Mouse (Mus musculus): ENCODE results near the gene Cdipt. TPM values are rescaled to one million over a fixed set of nuclear protein-coding genes. Genes with fewer than 3 reads are reported as not detected.

The Cdipt gene
- total and polyA plus RNA-seq, 2 experiments from 2014 or later, result 146 to 240 TPM

GRCm38 (mm10) chr7:126946530-126946929 is 29.2 kb upstream of the Cdipt start:
- WGBS, result 33% methylated on average over 3 of the region's 3 CpGs
- ATAC-seq, result no peak
- peaks cover 10% of the 10 kb centered on the region for H3K36me3 ChIP-seq (ENCODE audit: insufficient read depth, low read length)
- no peaks in the 10 kb centered on the region for H3K27me3 ChIP-seq (ENCODE audit: insufficient read depth, low read length)
- peaks cover 8% of the 10 kb centered on the region for H3K4me1 ChIP-seq (ENCODE audit: insufficient read depth, low read length)
- H3K27ac ChIP-seq, result no peak overlapping the region
- H3K9ac ChIP-seq (replicated peaks; ENCODE audit: low read length), result no peak overlapping the region
- peak; percentile 75 for TF ChIP-seq CTCF (IDR thresholded peaks at IDR 0.05; ENCODE audit: low read depth)
- no peak overlapping the region for H3K4me3 ChIP-seq (ENCODE audit: low read length)
- H3K9me3 ChIP-seq (ENCODE audit: low read length), result no peaks in the 10 kb centered on the region
- DNase-seq (ENCODE audit: low spot score), result peak; percentile 58
- H3K4me2 ChIP-seq (ENCODE audit: low read depth, low read length), result no peak overlapping the region

- Histone ChIP-seq H3K27me3 (ENCODE audit: insufficient read depth, low read length) (no peaks in the 10 kb centered on the region), H3K4me2 (ENCODE audit: low read depth, low read length) (peak overlapping the region; percentile 88), H3K9ac (replicated peaks; ENCODE audit: low read length) (peak overlapping the region; percentile 56), H3K4me3 (ENCODE audit: low read length) (peak overlapping the region; percentile 52), H3K36me3 (ENCODE audit: insufficient read depth, low read length) (peaks cover 4% of the 10 kb centered on the region), H3K9me3 (ENCODE audit: low read length) (no peaks in the 10 kb centered on the region), H3K4me1 (ENCODE audit: insufficient read depth, low read length) (peaks cover 14% of the 10 kb centered on the region), H3K27ac (peak overlapping the region; percentile 87)
- 78% methylated on average over 10 of the region's 10 CpGs for WGBS
- ATAC-seq, result no peak
- no peak for DNase-seq (ENCODE audit: low spot score)
- no peak for TF ChIP-seq CTCF (IDR thresholded peaks at IDR 0.05; ENCODE audit: low read depth)
These were observed 27.1 kb upstream of the Cdipt start for GRCm38 (mm10) chr7:126948626-126949025.

GRCm38 (mm10) chr7:126949403-126949792 is 26.3 kb upstream of the Cdipt start, which contains the start of gene Asphd1:
Asphd1 (minus strand) TSS chr7:126949582.
- peak; percentile 78 for DNase-seq (ENCODE audit: low spot score)
- H3K4me1 ChIP-seq (ENCODE audit: insufficient read depth, low read length), result peaks cover 14% of the 10 kb centered on the region
- ATAC-seq, result peak; percentile 72

GRCm38 (mm10) chr7:126949793-126950646 is 25.7 kb upstream of the Cdipt start, which contains the start of gene Sez6l2:
Sez6l2 (plus strand) TSS chr7:126950563.
- Histone ChIP-seq H3K27me3 (ENCODE audit: insufficient read depth, low read length) (no peaks in the 10 kb centered on the region), H3K4me2 (ENCODE audit: low read depth, low read length) (peak within 1 kb of the TSS; percentile 88), H3K9me3 (ENCODE audit: low read length) (no peaks in the 10 kb centered on the region), H3K4me1 (ENCODE audit: insufficient read depth, low read length) (peaks cover 14% of the 10 kb centered on the region), H3K4me3 (ENCODE audit: low read length) (peak within 1 kb of the TSS; percentile 52), H3K36me3 (ENCODE audit: insufficient read depth, low read length) (peaks cover 3% of the 10 kb centered on the region), H3K9ac (replicated peaks; ENCODE audit: low read length) (peak within 1 kb of the TSS; percentile 56), H3K27ac (peak within 1 kb of the TSS; percentile 87)
- peak; percentile 90 for ATAC-seq
- no peak for TF ChIP-seq CTCF (IDR thresholded peaks at IDR 0.05; ENCODE audit: low read depth)
- under 1% methylated on average over 42 of the region's 42 CpGs for WGBS
- peak; percentile 92 for DNase-seq (ENCODE audit: low spot score)

More at GRCm38 (mm10) chr7:126949403-126949792, 26.3 kb upstream of the Cdipt start, which contains the start of gene Asphd1:
- Histone ChIP-seq H3K9me3 (ENCODE audit: low read length) (no peaks in the 10 kb centered on the region), H3K4me3 (ENCODE audit: low read length) (peak within 1 kb of the TSS; percentile 52), H3K9ac (replicated peaks; ENCODE audit: low read length) (peak within 1 kb of the TSS; percentile 56), H3K4me2 (ENCODE audit: low read depth, low read length) (peak within 1 kb of the TSS; percentile 88), H3K36me3 (ENCODE audit: insufficient read depth, low read length) (peaks cover 4% of the 10 kb centered on the region), H3K27ac (peak within 1 kb of the TSS; percentile 87), H3K27me3 (ENCODE audit: insufficient read depth, low read length) (no peaks in the 10 kb centered on the region)
- 1% methylated on average over 21 of the region's 21 CpGs for WGBS
- TF ChIP-seq CTCF (IDR thresholded peaks at IDR 0.05; ENCODE audit: low read depth), result no peak

GRCm38 (mm10) chr7:126950647-126951615 is 24.8 kb upstream of the Cdipt start:
- no peak for TF ChIP-seq CTCF (IDR thresholded peaks at IDR 0.05; ENCODE audit: low read depth)
- Histone ChIP-seq H3K36me3 (ENCODE audit: insufficient read depth, low read length) (peaks cover 6% of the 10 kb centered on the region; the same call in 1 of the 2 replicates), H3K4me3 (ENCODE audit: low read length) (peak overlapping the region; percentile 52), H3K4me1 (ENCODE audit: insufficient read depth, low read length) (peaks cover 14% of the 10 kb centered on the region), H3K27ac (peak overlapping the region; percentile 87), H3K9ac (replicated peaks; ENCODE audit: low read length) (peak overlapping the region; percentile 56), H3K27me3 (ENCODE audit: insufficient read depth, low read length) (no peaks in the 10 kb centered on the region), H3K4me2 (ENCODE audit: low read depth, low read length) (peak overlapping the region; percentile 88), H3K9me3 (ENCODE audit: low read length) (no peaks in the 10 kb centered on the region)
- ATAC-seq (0 out of 2 replicates have a peak, but pooled peaks have one; percentile 1), DNase-seq (ENCODE audit: low spot score) (peak; percentile 64)
- 4% methylated on average over 26 of the region's 26 CpGs for WGBS

- no peaks in the 10 kb centered on the region for H3K9me3 ChIP-seq (ENCODE audit: low read length)
- no peak for TF ChIP-seq CTCF (IDR thresholded peaks at IDR 0.05; ENCODE audit: low read depth)
- H3K4me2 ChIP-seq (ENCODE audit: low read depth, low read length), result peak overlapping the region; percentile 88
- H3K27ac ChIP-seq, result peak overlapping the region; percentile 87
- peaks cover 14% of the 10 kb centered on the region for H3K4me1 ChIP-seq (ENCODE audit: insufficient read depth, low read length)
- peaks cover 10% of the 10 kb centered on the region; the same call in 1 of the 2 replicates for H3K36me3 ChIP-seq (ENCODE audit: insufficient read depth, low read length)
- ATAC-seq, result no peak
- peak overlapping the region; percentile 52 for H3K4me3 ChIP-seq (ENCODE audit: low read length)
- DNase-seq (ENCODE audit: low spot score), result no peak
- H3K9ac ChIP-seq (replicated peaks; ENCODE audit: low read length), result peak overlapping the region; percentile 56
- 21% methylated on average over 4 of the region's 4 CpGs for WGBS
- H3K27me3 ChIP-seq (ENCODE audit: insufficient read depth, low read length), result no peaks in the 10 kb centered on the region
These were observed 24.0 kb upstream of the Cdipt start for GRCm38 (mm10) chr7:126951741-126952140.

Measured in hindbrain, postnatal 0 days (tissue).